Mouse (Mus musculus) lung, embryonic 16.5 days (tissue): Measurements from ENCODE around the gene Rin3. TPM values are rescaled to one million over a fixed set of nuclear protein-coding genes. Genes with fewer than 3 reads are reported as not detected.

Source experiments
- ATAC-seq: fragments of 200-750 bp; cut with Nextera tagmentation; 2 replicates; pipeline ENCODE4 v1.8.0; 2017; ENCODE audit warnings: low read depth, mild to moderate bottlenecking, moderate library complexity
- H3K27ac ChIP-seq: fragments of 300-500 bp; sonication (generic); 2 replicates; pipeline ENCODE4 v1.5.1; 2014; ENCODE audit warnings: mild to moderate bottlenecking, control low read depth, low read length
- H3K27me3 ChIP-seq: fragments of 300-500 bp; sonication (generic); 2 replicates; pipeline ENCODE4 v1.6.1; 2014; ENCODE audit warnings: low read depth, low read length, mixed read lengths; ENCODE audit not compliant: control insufficient read depth, insufficient read depth
- H3K36me3 ChIP-seq: fragments of 300-500 bp; sonication (generic); 2 replicates; pipeline ENCODE4 v1.6.1; 2014; ENCODE audit warnings: low read length; ENCODE audit not compliant: control insufficient read depth, insufficient read depth
- H3K4me1 ChIP-seq: fragments of 300-500 bp; sonication (generic); replicated peaks from 2 replicates; pipeline ENCODE4 v1.6.1; 2014; ENCODE audit warnings: low read length, mixed read lengths; ENCODE audit not compliant: control insufficient read depth, insufficient read depth
- H3K4me2 ChIP-seq: fragments of 300-500 bp; sonication (generic); 2 replicates; pipeline ENCODE4 v1.6.1; 2014; ENCODE audit warnings: low read depth, low read length, control low read depth
- H3K4me3 ChIP-seq: fragments of 300-500 bp; sonication (generic); 2 replicates; pipeline ENCODE4 v1.5.1; 2014; ENCODE audit warnings: mild to moderate bottlenecking, low read length, control low read depth
- H3K9ac ChIP-seq: fragments of 300-500 bp; sonication (generic); 2 replicates; pipeline ENCODE4 v1.6.1; 2014; ENCODE audit warnings: low read length, control low read depth
- H3K9me3 ChIP-seq: fragments of 300-500 bp; sonication (generic); 2 replicates; pipeline ENCODE4 v1.6.1; 2016; ENCODE audit warnings: low read length; ENCODE audit not compliant: control insufficient read depth
- WGBS: fragments of 180-500 bp; shearing (Covaris S2); extraction: QIAGEN DNeasy Blood & Tissue Kit; methylation state at CpG from one replicate; pipeline ENCODE4 v1.1.7; 2014; 5-methylcytosine and 5-hydroxymethylcytosine counted together
- polyA plus RNA-seq: library from polyadenylated mRNA; unstranded; fragments of >200 nt; fragmentation: Nextera tagmentation; extraction: Ambion mirVana; gene quantifications from 2 replicates; pipeline ENCODE4 v1.2.1, GENCODE M21; 2015

Rin3 gene
- polyA plus RNA-seq, 1 experiment from 2014 or later, result 16.7 TPM

GRCm38 (mm10) chr12:102395537-102395936, 112.7 kb downstream of the Rin3 start:
- ATAC-seq, result no peak
- Histone ChIP-seq H3K36me3 (peaks cover 27% of the 10 kb centered on the region), H3K27me3 (no peaks in the 10 kb centered on the region), H3K4me1 (peaks cover 4% of the 10 kb centered on the region; the same call in 1 of the 2 replicates), H3K27ac (no peak overlapping the region), H3K4me3 (no peak overlapping the region), H3K4me2 (no peak overlapping the region), H3K9me3 (no peaks in the 10 kb centered on the region), H3K9ac (no peak overlapping the region)
- 65% methylated on average over 9 of the region's 9 CpGs for WGBS

- Histone ChIP-seq H3K4me2 (no peak overlapping the region), H3K9ac (no peak overlapping the region), H3K36me3 (peaks cover 26% of the 10 kb centered on the region), H3K27ac (0 out of 2 replicates have a peak overlapping the region, but pooled peaks have one; percentile 12), H3K4me1 (peaks cover 4% of the 10 kb centered on the region; the same call in 1 of the 2 replicates), H3K9me3 (no peaks in the 10 kb centered on the region), H3K27me3 (no peaks in the 10 kb centered on the region), H3K4me3 (no peak overlapping the region)
- peak; percentile 39; the same call in 1 of the 2 replicates for ATAC-seq
- 40% methylated on average over 19 of the region's 19 CpGs for WGBS
Measured at GRCm38 (mm10) chr12:102395998-102396991, 113.4 kb downstream of the Rin3 start.

- Histone ChIP-seq H3K27me3 (no peaks in the 10 kb centered on the region), H3K9ac (no peak overlapping the region), H3K36me3 (peaks cover 16% of the 10 kb centered on the region), H3K9me3 (no peaks in the 10 kb centered on the region), H3K27ac (no peak overlapping the region), H3K4me3 (no peak overlapping the region), H3K4me1 (peaks cover 4% of the 10 kb centered on the region; the same call in 1 of the 2 replicates), H3K4me2 (no peak overlapping the region)
- 81% methylated on average over 4 of the region's 4 CpGs for WGBS
- no peak for ATAC-seq
Measured at GRCm38 (mm10) chr12:102398588-102398987, 115.7 kb downstream of the Rin3 start.

- no peak for ATAC-seq
- WGBS, result 87% methylated on average over 13 of the region's 13 CpGs
- Histone ChIP-seq H3K9me3 (no peaks in the 10 kb centered on the region), H3K4me1 (no peaks in the 10 kb centered on the region), H3K4me3 (no peak overlapping the region), H3K27ac (no peak overlapping the region), H3K4me2 (no peak overlapping the region), H3K9ac (no peak overlapping the region), H3K36me3 (no peaks in the 10 kb centered on the region), H3K27me3 (no peaks in the 10 kb centered on the region)
Measured at GRCm38 (mm10) chr12:102413171-102413570, 130.3 kb downstream of the Rin3 start.

- H3K27me3 ChIP-seq, result no peaks in the 10 kb centered on the region
- H3K4me3 ChIP-seq, result no peak overlapping the region
- WGBS, result 86% methylated on average over 6 of the region's 6 CpGs
- no peaks in the 10 kb centered on the region for H3K36me3 ChIP-seq
- ATAC-seq, result no peak
- H3K4me1 ChIP-seq, result peaks cover 6% of the 10 kb centered on the region; the same call in 1 of the 2 replicates
- no peak overlapping the region for H3K9ac ChIP-seq
- no peaks in the 10 kb centered on the region for H3K9me3 ChIP-seq
- no peak overlapping the region for H3K27ac ChIP-seq
- no peak overlapping the region for H3K4me2 ChIP-seq
Measured at GRCm38 (mm10) chr12:102414686-102415085, 131.8 kb downstream of the Rin3 start.

GRCm38 (mm10) chr12:102416391-102416837, 133.6 kb downstream of the Rin3 start:
- no peak overlapping the region for H3K27ac ChIP-seq
- H3K9ac ChIP-seq, result no peak overlapping the region
- H3K4me1 ChIP-seq, result peaks cover 6% of the 10 kb centered on the region; the same call in 1 of the 2 replicates
- no peaks in the 10 kb centered on the region for H3K36me3 ChIP-seq
- H3K4me2 ChIP-seq, result no peak overlapping the region
- ATAC-seq, result peak; percentile 78
- H3K9me3 ChIP-seq, result no peaks in the 10 kb centered on the region
- H3K27me3 ChIP-seq, result no peaks in the 10 kb centered on the region
- WGBS, result 30% methylated on average over 7 of the region's 7 CpGs
- H3K4me3 ChIP-seq, result no peak overlapping the region

GRCm38 (mm10) chr12:102416955-102417510, 134.2 kb downstream of the Rin3 start:
- Histone ChIP-seq H3K4me1 (peaks cover 8% of the 10 kb centered on the region; the same call in 1 of the 2 replicates), H3K4me3 (no peak overlapping the region), H3K27me3 (no peaks in the 10 kb centered on the region), H3K27ac (no peak overlapping the region), H3K36me3 (no peaks in the 10 kb centered on the region), H3K9ac (no peak overlapping the region), H3K4me2 (no peak overlapping the region), H3K9me3 (no peaks in the 10 kb centered on the region)
- 78% methylated on average over 7 of the region's 7 CpGs for WGBS
- ATAC-seq, result peak; percentile 16; the same call in 1 of the 2 replicates

GRCm38 (mm10) chr12:102417701-102418100, 134.9 kb downstream of the Rin3 start:
- H3K36me3 ChIP-seq, result 0 out of 2 replicates have a peak, but pooled peaks cover 3% of the 10 kb centered on the region
- no peaks in the 10 kb centered on the region for H3K9me3 ChIP-seq
- WGBS, result 81% methylated on average over 6 of the region's 6 CpGs
- H3K4me1 ChIP-seq, result peaks cover 8% of the 10 kb centered on the region; the same call in 1 of the 2 replicates
- H3K4me2 ChIP-seq, result no peak overlapping the region
- no peaks in the 10 kb centered on the region for H3K27me3 ChIP-seq
- H3K27ac ChIP-seq, result no peak overlapping the region
- no peak overlapping the region for H3K4me3 ChIP-seq
- no peak for ATAC-seq
- no peak overlapping the region for H3K9ac ChIP-seq

GRCm38 (mm10) chr12:102419544-102419943, 136.7 kb downstream of the Rin3 start:
- no peaks in the 10 kb centered on the region for H3K27me3 ChIP-seq
- no peak overlapping the region for H3K4me2 ChIP-seq
- no peak overlapping the region for H3K4me3 ChIP-seq
- H3K36me3 ChIP-seq, result 0 out of 2 replicates have a peak, but pooled peaks cover 3% of the 10 kb centered on the region
- H3K4me1 ChIP-seq, result peaks cover 8% of the 10 kb centered on the region; the same call in 1 of the 2 replicates
- no peak overlapping the region for H3K9ac ChIP-seq
- WGBS, result 66% methylated on average over 3 of the region's 3 CpGs
- H3K27ac ChIP-seq, result no peak overlapping the region
- no peak for ATAC-seq
- H3K9me3 ChIP-seq, result no peaks in the 10 kb centered on the region
